Mouse (Mus musculus): Measurements from ENCODE around the gene Ptpn11.

DNA sequence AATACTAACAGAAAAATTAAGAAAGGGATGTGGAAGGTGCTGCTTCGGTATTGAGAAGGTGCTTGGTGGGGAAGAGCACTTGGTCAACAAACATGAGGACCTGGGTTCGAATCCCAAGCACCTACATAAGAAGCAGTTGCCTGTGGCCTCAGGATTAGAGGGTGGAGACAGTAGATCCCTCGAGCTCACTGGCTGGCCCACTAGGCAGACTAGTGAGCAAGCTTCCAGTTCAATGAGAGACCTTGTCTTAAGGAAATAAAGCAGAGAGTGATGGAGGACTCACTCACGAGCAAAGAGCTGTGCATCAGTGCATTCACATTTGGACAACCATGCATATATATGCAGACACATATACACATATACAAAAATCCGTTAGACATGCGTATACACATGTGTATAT, 20.9 kb upstream of the Ptpn11 start:
- no peak for TF ChIP-seq CTCF (IDR thresholded peaks at IDR 0.05; ENCODE audit: borderline replicate concordance, insufficient read depth, low read length)
- no peak for TF ChIP-seq POLR2A (IDR thresholded peaks at IDR 0.05; ENCODE audit: low read depth, low read length)

All from embryonic fibroblast, embryonic 13.5 days (primary cell).